Mouse (Mus musculus) forebrain, embryonic 13.5 days (tissue): Measurements from ENCODE around the gene Gstt4. TPM values are rescaled to one million over a fixed set of nuclear protein-coding genes. Genes with fewer than 3 reads are reported as not detected.
"Not testable (repeated sequence)": the region's sequence is repeated elsewhere in the genome, so short reads cannot be mapped to it uniquely, and the experiment has no call there.

Source experiments
- ATAC-seq: fragments of 200-750 bp; cut with Nextera tagmentation; 2 replicates; pipeline ENCODE4 v1.8.0; 2017
- H3K27ac ChIP-seq: fragments of 300-500 bp; sonication (generic); 2 replicates; pipeline ENCODE4 v1.5.1; 2015; ENCODE audit warnings: inconsistent platforms, mild to moderate bottlenecking, moderate library complexity
- H3K27me3 ChIP-seq: fragments of 300-500 bp; sonication (generic); 2 replicates; pipeline ENCODE4 v1.6.1; 2015; ENCODE audit warnings: mild to moderate bottlenecking, inconsistent platforms
- H3K36me3 ChIP-seq: fragments of 300-500 bp; sonication (generic); 2 replicates; pipeline ENCODE4 v1.6.1; 2015; ENCODE audit warnings: mild to moderate bottlenecking, inconsistent platforms; ENCODE audit not compliant: poor library complexity, severe bottlenecking
- H3K4me1 ChIP-seq: fragments of 300-500 bp; sonication (generic); 2 replicates; pipeline ENCODE4 v1.6.1; 2015; ENCODE audit warnings: inconsistent platforms
- H3K4me2 ChIP-seq: fragments of 300-500 bp; sonication (generic); 2 replicates; pipeline ENCODE4 v1.6.1; 2015; ENCODE audit warnings: inconsistent platforms, mild to moderate bottlenecking, moderate library complexity
- H3K4me3 ChIP-seq: fragments of 300-500 bp; sonication (generic); 2 replicates; pipeline ENCODE4 v1.5.1; 2015; ENCODE audit warnings: mild to moderate bottlenecking, inconsistent platforms
- H3K9ac ChIP-seq: fragments of 300-500 bp; sonication (generic); 2 replicates; pipeline ENCODE4 v1.6.1; 2015; ENCODE audit warnings: mild to moderate bottlenecking, inconsistent platforms
- H3K9me3 ChIP-seq: fragments of 300-500 bp; sonication (generic); replicated peaks from 2 replicates; pipeline ENCODE4 v1.6.1; 2016; ENCODE audit warnings: inconsistent platforms
- WGBS: fragments of 180-500 bp; shearing (Covaris S2); methylation state at CpG from one replicate; pipeline ENCODE4 v1.1.7; 2015; 5-methylcytosine and 5-hydroxymethylcytosine counted together
- polyA plus RNA-seq: library from polyadenylated mRNA; unstranded; fragments of >200 nt; fragmentation: Nextera tagmentation; extraction: Ambion mirVana; gene quantifications from 2 replicates; pipeline ENCODE4 v1.2.1, GENCODE M21; 2015

The Gstt4 gene
- polyA plus RNA-seq, 1 experiment from 2014 or later = not detected

DNA sequence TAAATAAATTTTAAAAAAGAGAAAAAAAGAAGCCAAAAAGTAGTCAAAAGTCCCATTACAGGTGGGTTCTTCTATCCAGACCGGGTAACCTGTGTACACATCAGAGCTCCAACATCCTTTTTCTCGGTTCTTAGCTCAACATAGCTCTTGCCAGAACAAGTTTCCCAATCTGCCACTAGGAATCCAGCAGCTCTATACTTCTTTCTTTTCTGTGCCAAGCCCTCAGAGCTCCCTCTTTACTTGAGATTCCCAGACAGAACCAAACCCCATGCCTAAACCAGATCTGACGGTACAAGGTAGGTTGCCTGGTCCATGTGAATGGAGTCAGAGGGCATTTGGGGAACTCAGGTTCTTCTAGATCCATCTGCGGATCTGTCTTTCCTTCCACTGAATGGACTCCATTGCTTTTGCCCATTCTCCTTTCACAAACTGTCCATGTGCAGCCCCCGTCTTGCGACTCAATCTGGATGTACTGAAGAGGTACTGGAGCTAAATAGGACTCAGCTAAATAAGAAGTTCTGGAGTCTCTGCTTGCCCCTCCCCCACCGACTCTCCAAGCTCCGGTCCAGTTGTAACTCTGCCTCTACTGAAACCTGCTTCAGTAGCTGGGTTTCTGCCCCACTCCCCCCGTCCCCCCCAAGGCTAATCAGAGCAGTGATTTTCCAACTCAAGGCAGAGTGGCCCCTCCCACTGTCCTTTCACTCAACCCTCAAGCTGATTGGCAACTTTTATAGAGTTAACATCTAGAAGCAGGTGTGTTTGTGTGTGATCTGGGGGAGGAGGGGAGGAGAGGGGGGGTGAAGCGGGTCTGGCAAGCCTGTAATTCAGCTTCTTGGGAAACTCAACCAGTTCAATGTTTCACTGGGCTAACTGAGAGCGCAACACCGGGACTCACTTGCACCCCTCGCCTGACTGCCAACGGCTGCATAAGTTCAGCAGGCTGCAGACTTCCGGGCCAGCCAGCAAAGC lies 42.9 kb downstream of the Gstt4 start:
- Histone ChIP-seq H3K27ac (no peak overlapping the region), H3K9ac (no peak overlapping the region), H3K27me3 (peaks cover 68% of the 10 kb centered on the region), H3K36me3 (no peaks in the 10 kb centered on the region), H3K9me3 (no peaks in the 10 kb centered on the region), H3K4me1 (peaks cover 12% of the 10 kb centered on the region), H3K4me2 (no peak overlapping the region), H3K4me3 (no peak overlapping the region)
- WGBS = 39% methylated on average over 15 of the region's 15 CpGs
- no peak for ATAC-seq

DNA sequence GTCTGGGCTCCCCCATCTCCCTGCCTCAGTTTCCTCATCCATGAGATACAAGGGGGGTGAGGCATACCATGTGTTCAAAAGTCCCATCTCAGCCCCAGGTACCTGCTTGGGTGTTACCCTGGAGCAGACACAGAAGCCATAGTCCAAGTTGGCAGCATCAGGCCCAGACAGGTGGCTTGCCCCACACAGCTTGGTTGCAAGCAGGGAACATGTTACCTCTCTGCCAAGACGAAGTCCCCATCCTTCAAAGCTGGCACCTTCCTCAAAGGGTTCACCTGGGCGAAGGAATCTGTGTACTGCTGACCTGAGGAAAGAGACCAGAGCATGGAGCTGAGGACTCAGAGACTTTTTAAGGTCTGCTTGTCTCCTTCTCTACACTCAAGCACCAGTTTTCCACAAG lies 44.5 kb downstream of the Gstt4 start:
- Histone ChIP-seq H3K36me3 (no peaks in the 10 kb centered on the region), H3K27me3 (peaks cover 64% of the 10 kb centered on the region), H3K9me3 (no peaks in the 10 kb centered on the region), H3K4me1 (peaks cover 14% of the 10 kb centered on the region), H3K4me2 (no peak overlapping the region), H3K4me3 (no peak overlapping the region), H3K27ac (no peak overlapping the region), H3K9ac (no peak overlapping the region)
- 92% methylated on average over 2 of the region's 2 CpGs for WGBS
- no peak for ATAC-seq

GRCm38 (mm10) chr10:75776562-75776961 lies 45.8 kb downstream of the Gstt4 start:
- Histone ChIP-seq H3K36me3 (no peaks in the 10 kb centered on the region), H3K27ac (no peak overlapping the region), H3K9ac (no peak overlapping the region), H3K4me3 (no peak overlapping the region), H3K9me3 (no peaks in the 10 kb centered on the region), H3K27me3 (peaks cover 52% of the 10 kb centered on the region), H3K4me2 (no peak overlapping the region), H3K4me1 (peaks cover 20% of the 10 kb centered on the region)
- WGBS = 92% methylated on average over 6 of the region's 6 CpGs
- ATAC-seq = no peak

GRCm38 (mm10) chr10:75774587-75774986 lies 47.8 kb downstream of the Gstt4 start:
- ATAC-seq = no peak
- WGBS = 94% methylated on average over 9 of the region's 9 CpGs
- Histone ChIP-seq H3K36me3 (no peaks in the 10 kb centered on the region), H3K4me2 (no peak overlapping the region), H3K4me3 (no peak overlapping the region), H3K9ac (no peak overlapping the region), H3K9me3 (no peaks in the 10 kb centered on the region), H3K27me3 (peaks cover 33% of the 10 kb centered on the region), H3K4me1 (peaks cover 8% of the 10 kb centered on the region), H3K27ac (no peak overlapping the region)

DNA sequence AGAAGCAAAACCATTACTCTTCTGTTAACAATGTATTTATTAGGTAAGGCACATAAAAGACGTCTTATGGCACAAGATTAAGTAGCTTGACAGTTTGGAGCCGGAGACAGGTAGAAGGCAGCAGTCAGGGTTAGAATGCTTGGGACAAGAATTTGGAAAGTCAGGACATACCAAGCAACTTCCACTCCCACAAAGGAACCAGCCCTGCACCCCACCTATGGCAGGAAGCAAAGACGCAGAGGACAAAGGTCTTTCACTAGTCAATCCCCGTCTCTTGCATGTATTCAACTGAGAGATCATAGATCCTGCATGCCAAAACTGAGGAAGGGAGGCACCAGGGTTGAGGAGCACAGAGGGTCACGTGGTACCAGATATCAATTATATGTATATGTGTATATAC lies 48.2 kb downstream of the Gstt4 start:
- Histone ChIP-seq H3K9ac (no peak overlapping the region), H3K36me3 (no peaks in the 10 kb centered on the region), H3K4me1 (peaks cover 8% of the 10 kb centered on the region), H3K4me2 (no peak overlapping the region), H3K27ac (no peak overlapping the region), H3K4me3 (no peak overlapping the region), H3K9me3 (no peaks in the 10 kb centered on the region), H3K27me3 (peaks cover 28% of the 10 kb centered on the region)
- ATAC-seq = no peak
- WGBS = 93% methylated on average over 5 of the region's 5 CpGs

DNA sequence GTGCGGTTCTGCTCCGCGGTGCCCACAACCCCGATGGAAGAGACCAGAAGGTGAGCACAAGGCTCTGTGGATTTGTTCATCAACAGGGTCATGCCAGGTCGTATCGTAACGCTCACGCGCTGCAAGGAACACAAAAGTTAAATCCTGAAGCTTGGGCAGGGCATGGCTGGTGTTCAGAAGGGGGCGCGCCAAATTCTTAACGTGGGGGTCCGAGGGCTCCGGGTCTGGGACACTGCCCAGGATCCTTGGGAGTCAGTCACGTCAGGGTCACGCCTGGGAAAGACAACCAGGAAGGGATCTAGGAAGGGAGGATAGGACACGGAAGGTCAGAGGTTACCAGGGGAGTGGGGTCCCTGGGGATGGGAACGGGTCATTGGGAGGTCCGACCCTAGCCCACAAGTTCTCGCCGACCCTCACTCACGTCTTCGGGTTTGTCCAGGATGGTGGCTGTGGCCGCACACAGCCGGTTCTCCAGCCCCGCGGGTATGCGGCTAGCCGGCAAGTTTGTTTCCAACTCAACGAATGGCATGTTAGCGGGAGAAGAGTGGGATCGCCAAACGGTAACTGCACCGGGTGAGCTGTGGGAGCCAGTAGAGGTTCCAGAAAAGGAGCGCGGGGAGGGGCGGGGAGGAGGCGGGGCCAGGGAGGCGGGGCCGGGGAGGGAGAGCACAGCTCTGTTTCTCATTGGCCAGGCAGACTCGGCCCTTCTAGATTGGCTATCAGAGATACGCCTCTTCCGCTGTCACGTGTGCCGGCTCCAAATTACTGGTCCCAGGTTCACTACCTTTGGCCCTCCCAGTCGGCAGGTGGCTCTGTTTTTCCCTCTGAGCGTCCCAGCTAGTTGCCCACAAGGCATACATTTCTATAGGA lies 49.3 kb downstream of the Gstt4 start, which contains the start of gene Ddt:
Gene Ddt, minus strand, starts transcription at position 620 of the 870 bp plus-strand sequence.
- H3K27ac ChIP-seq = no peak within 1 kb of the TSS
- H3K27me3 ChIP-seq = peaks cover 17% of the 10 kb centered on the region
- peak within 1 kb of the TSS; percentile 77 for H3K9ac ChIP-seq
- H3K4me3 ChIP-seq = peak within 1 kb of the TSS; percentile 68
- peak; percentile 97 for ATAC-seq
- peaks cover 8% of the 10 kb centered on the region for H3K4me1 ChIP-seq
- H3K4me2 ChIP-seq = peak within 1 kb of the TSS; percentile 98
- under 1% methylated on average over 46 of the region's 47 CpGs for WGBS
- H3K9me3 ChIP-seq = no peaks in the 10 kb centered on the region
- H3K36me3 ChIP-seq = no peaks in the 10 kb centered on the region

DNA sequence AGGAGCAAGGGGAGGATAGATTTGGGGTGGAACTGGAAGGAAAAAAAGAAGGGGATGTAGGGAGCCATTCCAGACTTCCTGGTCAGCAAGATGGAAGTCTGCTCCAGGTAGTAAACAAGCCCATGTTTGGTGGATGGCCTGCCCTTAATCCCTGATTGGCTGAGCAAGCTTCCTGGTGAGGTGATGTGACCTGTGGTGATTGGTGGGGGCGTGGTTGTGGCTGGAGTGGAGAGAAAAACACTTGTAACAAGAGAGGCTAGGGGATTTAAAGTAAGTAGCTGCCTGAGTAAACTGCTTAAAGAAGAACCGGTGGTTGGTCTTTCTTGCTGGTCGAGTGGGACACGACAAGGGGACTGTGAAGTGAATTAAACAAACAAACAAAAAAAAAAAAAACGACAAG lies 54.6 kb downstream of the Gstt4 start:
- 30% methylated on average over 5 of the region's 5 CpGs for WGBS
- H3K4me3 ChIP-seq, H3K36me3 ChIP-seq, H3K27ac ChIP-seq, H3K9ac ChIP-seq, H3K4me2 ChIP-seq, H3K9me3 ChIP-seq, ATAC-seq, H3K27me3 ChIP-seq: not testable (repeated sequence)
- H3K4me1 ChIP-seq = peaks cover 16% of the 10 kb centered on the region

DNA sequence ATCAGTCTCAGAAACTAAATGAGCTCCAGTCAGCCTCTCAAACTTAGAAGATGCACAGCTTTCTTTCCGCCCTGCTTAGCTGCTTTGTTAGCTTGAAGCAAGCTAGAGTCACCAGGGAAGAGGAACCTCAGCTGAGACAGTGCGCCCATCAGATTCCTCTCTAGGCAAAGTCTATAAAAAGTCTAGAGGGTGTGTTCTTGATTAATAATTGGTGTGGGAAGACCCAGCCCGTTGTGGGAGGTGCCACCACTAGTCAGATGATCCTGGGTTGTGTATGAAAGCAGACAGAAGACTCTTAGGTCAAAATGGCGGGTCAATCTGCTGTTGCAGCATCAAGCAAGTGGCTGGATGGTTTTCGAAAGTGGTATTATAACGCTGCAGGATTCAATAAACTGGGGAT lies 55.5 kb downstream of the Gstt4 start:
- H3K36me3 ChIP-seq = peaks cover under 1% of the 10 kb centered on the region; the same call in 1 of the 2 replicates
- ATAC-seq = no peak
- 92% methylated on average over 6 of the region's 6 CpGs for WGBS
- H3K9ac ChIP-seq = no peak overlapping the region
- no peaks in the 10 kb centered on the region for H3K9me3 ChIP-seq
- H3K4me2 ChIP-seq = no peak overlapping the region
- no peaks in the 10 kb centered on the region for H3K27me3 ChIP-seq
- no peak overlapping the region for H3K4me3 ChIP-seq
- peaks cover 15% of the 10 kb centered on the region for H3K4me1 ChIP-seq
- H3K27ac ChIP-seq = no peak overlapping the region

Other genes with a start within 250 kb of the Gstt4 start
- 1.4 and 2.8 TPM in 2 replicates for gene Ggt5, start 233.2 kb downstream of the Gstt4 start, polyA plus RNA-seq
- 0.97 and 1.1 TPM in 2 replicates for gene Susd2, start 178.5 kb downstream of the Gstt4 start, polyA plus RNA-seq
- 36.9 and 46.1 TPM in 2 replicates for gene Cabin1, start 58.2 kb downstream of the Gstt4 start, polyA plus RNA-seq
- 72.2 and 87.4 TPM in 2 replicates for gene Ddt, start 49.1 kb downstream of the Gstt4 start, polyA plus RNA-seq
- gene Gm20441, start 41.6 kb downstream of the Gstt4 start, polyA plus RNA-seq = not detected in 2 replicates
- gene Gstt3, start 41.1 kb downstream of the Gstt4 start, polyA plus RNA-seq = 0.45 and 0.52 TPM in 2 replicates
- 6.4 and 6.5 TPM in 2 replicates for gene Gstt1, start 24.0 kb downstream of the Gstt4 start, polyA plus RNA-seq
- 4.0 and 4.4 TPM in 2 replicates for gene Gstt2, start 14.9 kb upstream of the Gstt4 start, polyA plus RNA-seq
- gene Mif, start 37.7 kb upstream of the Gstt4 start, polyA plus RNA-seq = 1,962 and 1,979 TPM in 2 replicates
- gene Derl3, start 70.9 kb upstream of the Gstt4 start, polyA plus RNA-seq = 1.8 and 3.1 TPM in 2 replicates
- 336 and 349 TPM in 2 replicates for gene Smarcb1, start 99.1 kb upstream of the Gstt4 start, polyA plus RNA-seq
- 10.3 and 13.3 TPM in 2 replicates for gene Chchd10, start 110.6 kb upstream of the Gstt4 start, polyA plus RNA-seq
- gene Mmp11, start 114.0 kb upstream of the Gstt4 start, polyA plus RNA-seq = 20.8 and 25.9 TPM in 2 replicates
- gene Gm867, start 118.1 kb upstream of the Gstt4 start, polyA plus RNA-seq = 0.26 TPM in 1 of 2 replicates, not detected in the other
- not detected in 2 replicates for gene Vpreb3, start 120.5 kb upstream of the Gstt4 start, polyA plus RNA-seq
- gene Gm5134, start 132.0 kb upstream of the Gstt4 start, polyA plus RNA-seq = 0.09 TPM in 1 of 2 replicates, not detected in the other
- gene Zfp280b, start 210.1 kb upstream of the Gstt4 start, polyA plus RNA-seq = 15.7 and 16.1 TPM in 2 replicates